Mouse (Mus musculus) cerebellum, adult 11-12 months (tissue): Measurements from ENCODE around the gene Prmt7.
"Not testable (repeated sequence)": the region's sequence is repeated elsewhere in the genome, so short reads cannot be mapped to it uniquely, and the experiment has no call there.

Experiments
- DNase-seq: peaks from one replicate; pipeline ENCODE4 v3.0.0; 2022

Prmt7 gene

DNA sequence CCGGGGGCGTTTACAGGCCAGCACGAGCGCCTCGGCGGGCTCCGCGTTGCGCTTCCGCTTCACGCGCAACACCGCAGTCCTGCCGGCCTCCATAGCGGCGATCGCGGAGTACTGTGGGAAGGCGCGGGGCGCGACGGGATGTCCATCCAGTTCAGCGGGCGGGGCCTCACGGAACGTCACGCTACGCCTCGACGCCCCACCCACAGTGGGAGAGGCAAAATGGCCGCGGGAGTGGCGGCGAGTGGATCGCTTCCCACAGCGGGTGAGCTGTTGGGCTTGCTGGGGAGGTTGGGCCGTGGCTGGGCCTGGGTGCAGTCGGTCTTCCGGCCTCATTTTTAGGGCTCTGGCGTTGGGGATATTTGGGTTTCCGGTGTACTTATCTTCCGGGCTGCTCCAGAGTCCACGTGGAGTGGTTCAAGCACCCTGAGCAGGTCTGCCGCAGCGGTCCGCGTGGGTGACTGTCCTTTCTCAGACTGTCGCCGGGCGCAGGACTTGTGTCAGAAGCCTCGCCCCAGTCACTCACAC, at the start of gene Prmt7, which contains the start of gene Slc7a6os:
Gene Prmt7 (plus strand): TSS at position 116 of the 525 bp plus-strand sequence.
Gene Slc7a6os (minus strand): TSS at position 115 of the 525 bp plus-strand sequence.
- peak; percentile 93 for DNase-seq

DNA sequence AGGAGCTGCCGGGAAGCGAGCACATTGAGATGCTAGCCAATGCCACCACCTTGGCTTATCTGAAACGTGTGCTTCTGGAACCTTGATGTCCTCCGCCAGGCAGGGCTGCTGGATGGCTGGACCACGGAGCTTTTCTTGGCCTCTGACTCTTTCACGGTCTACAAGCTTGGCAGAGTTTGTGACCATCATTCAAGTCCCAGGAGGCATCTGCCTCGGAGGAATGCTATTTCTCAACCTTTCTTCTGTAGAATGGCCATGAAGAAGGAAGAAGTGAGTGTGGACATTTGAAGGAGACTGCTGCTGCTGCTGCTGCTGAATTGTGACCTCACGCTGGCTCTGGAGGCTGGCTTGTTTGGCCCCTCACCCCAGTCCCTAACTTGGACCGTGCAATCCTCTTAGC, 47.5 kb upstream of the Prmt7 start:
- no peak for DNase-seq

DNA sequence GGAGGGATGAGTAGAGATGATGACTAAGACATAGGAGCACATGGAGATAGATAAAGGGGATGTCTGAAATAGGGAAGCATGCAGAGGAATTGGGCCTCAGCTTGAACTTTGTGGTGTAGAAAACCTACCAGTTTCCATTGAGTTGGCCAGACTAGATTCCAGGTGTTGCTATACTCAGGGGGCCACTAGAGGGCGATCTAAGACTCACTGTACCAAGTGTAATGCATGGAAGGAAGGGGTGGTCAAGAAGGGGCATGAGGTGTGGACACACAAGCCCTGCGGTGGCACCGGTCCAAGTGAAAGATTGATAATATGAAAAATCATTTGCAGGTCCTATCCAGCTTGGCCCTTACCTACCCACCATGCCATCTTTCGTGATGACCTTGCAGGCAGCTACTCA, 45.3 kb upstream of the Prmt7 start:
- DNase-seq = peak; percentile 62

DNA sequence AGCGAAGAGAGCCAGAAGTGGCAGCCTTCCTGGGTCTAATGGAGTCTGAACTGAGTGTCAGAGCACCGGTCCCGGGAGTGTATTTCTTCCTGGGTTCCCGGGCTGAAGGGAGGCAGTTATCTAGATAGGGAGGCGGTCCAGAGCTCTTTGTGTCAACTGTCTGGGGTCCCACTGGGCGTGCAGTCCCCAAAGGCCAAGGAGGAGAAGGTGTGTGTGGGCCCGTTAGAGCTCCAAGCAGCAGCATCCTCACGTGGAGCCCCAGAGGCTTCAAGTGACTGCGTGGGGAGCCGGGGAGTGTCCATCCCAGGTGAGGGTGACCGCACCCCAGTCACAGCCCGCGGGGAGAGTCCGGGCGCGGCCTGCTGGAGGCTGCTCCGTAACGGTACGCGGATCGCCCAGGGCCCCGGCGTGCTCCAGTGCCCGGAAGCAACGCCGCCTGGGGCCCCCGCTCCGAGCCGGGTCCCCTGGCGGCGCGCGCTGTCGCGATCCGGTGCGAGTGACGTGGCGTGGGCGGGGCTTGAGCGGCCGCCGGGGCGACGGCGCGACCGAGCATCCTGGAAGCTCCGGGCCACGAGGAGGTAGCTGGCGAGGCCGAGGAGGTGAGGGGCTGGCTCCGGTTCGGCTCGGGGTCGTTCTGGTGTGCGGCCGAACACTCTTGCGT, 42.2 kb upstream of the Prmt7 start, which contains the start of gene Slc7a6:
Gene Slc7a6 (plus strand): TSS at position 502 of the 661 bp plus-strand sequence.
- peak; percentile 85 for DNase-seq

GRCm38 (mm10) chr8:106169017-106169933, 41.5 kb upstream of the Prmt7 start:
- DNase-seq = peak; percentile 52

DNA sequence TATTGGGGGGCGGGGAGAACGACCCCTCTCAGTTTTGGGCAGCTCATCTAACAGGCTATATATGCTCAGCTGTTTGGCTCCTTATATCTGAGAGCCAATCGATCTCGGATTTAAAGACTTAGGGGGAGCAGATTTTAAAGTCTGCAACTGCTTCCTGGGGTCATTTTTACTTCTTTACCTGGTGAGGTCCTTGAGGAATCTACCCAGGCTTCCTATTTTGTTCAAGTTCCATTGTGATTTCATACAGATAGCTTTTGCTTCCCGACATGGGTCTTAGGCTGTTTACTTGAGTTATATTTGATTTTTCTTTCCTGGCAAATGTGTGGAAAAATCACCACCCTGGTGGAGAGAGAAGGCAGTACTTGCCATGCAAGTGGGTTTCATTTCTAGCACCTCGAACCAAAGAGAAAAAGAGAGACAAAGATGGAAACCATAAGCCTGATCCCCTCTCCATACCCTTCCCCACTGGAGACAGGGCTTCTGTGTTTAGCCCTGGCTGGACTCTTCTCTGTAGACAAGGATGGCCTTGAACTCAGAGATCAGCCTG, 40.7 kb upstream of the Prmt7 start:
- no peak for DNase-seq

DNA sequence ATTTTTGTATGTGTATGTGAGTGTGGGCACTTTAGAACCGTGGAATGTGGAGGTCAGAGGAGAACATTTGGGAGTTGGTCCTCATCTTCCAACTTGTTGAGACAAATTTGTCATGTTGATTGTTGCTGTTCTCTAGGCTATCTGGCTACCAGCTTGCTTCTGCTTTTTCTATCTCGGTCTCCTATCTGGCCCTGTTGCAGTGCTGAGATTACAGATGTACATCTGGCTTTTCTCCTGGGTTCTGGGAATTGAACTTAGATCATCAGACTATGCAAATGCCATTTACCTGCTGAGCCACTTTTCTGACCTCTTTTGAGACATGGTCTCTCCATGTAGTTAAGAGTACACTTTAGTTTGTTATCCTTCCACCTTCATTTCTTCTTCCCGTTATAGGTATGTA, 37.2 kb upstream of the Prmt7 start:
- DNase-seq = no peak

DNA sequence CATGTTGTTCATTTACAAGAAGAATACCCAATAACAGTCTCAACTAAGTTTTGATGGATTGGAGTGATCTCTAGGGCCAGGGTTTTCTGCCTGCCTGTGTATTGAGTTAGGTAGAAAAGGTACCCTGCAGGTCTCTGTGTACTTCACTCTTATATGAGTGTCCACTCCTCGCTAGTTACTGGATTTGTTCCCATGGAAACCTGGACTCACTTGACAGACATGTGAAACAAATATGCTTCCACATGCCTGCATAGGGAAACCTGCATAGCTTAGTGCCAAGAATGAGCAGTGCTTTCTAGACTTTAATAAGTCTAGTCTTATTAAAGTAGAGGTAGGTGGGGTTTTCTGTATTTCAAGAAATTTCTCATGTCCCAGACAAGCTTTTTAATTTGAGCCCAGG, 33.8 kb upstream of the Prmt7 start:
- no peak for DNase-seq

GRCm38 (mm10) chr8:106177594-106177993, 33.1 kb upstream of the Prmt7 start:
- no peak for DNase-seq

DNA sequence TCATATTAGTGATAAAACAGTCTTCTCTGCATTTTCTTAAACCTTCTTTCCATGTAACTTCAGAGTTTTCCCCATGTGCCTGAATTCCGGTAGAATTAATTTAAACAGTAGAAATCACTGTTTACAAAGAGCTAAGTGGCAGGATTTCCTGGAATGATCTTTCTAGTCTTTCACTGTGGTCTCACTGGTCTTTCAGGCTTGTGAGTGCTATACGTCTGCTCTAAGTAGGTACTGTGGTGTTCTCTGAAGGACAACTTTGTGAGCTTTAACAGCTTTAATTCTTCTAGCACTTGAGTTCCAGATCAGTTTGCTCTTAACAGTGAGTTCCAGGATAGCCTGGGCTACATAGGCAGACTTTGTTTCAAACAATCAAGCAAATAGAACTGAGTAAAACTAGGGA, 32.3 kb upstream of the Prmt7 start:
- no peak for DNase-seq

DNA sequence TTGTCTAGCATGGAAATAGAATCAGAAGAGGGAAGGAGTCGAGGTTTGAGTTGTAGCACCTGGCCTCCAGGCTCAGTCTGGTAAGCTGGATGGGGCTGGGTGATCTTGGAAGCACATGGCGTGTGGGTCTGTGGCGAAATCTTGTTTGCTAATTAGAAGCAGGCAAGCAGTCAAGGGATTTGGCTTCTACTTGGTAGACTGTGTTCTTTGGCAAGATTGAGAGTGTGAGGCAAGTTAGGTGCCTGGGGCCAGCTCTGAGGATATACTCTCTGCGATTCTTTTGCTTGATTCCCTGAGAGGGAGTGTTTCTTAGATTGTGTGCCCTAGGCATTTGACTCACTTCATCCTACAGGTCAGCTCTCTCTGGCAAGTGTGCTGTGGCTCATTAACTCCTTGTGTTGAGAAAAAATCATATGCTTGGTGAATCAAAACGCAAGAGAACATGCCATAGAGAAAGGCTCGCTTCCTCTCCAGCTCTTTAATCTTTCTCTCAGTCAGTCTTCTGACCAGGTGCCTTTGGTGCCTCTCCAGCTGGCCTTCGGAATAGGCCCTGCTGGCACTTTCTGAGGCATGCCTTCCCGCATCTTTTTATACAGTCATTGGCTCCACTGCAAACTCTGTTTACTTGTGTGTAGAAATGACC, 25.0 kb upstream of the Prmt7 start:
- peak; percentile 38 for DNase-seq

DNA sequence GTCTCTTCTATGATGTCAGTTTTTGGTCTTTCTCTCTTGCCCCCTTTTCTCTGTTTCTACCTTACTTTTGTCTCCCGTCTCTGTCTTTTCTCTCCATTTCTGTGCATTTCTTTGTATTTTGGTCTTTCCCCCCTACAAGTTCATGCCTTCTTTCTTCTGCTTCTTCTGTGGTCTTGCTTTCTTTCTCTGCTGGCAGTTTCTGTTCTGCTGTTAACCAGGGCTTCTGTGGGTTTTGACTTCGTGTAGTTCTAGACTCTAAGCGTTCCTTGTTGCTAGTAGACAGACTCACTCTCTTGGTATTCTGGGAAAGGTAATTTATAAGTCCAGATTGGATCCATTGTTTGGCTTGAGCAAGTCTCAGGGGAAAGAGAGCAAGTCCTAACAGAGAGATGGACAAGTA, 24.3 kb upstream of the Prmt7 start:
- no peak for DNase-seq

GRCm38 (mm10) chr8:106189162-106189561, 21.6 kb upstream of the Prmt7 start:
- no peak for DNase-seq

DNA sequence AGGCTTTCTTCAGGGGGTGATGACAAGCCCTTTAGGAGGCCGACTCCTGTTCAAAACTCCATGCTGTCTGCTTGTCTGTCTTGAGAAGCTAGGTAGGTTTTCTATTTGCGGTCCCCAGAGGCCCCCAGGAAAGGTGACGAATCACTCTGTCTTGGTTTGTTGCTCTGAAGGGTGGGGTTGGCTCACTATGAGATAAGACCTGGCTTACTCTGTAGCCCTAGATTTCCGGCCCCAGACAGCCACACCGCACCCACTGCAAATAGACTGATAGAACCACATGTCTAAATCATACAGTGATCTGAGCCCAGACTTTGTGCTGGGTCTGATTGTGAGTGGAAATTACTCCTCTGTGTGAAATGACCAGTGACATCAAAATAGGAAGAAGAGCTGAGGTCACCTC, 19.1 kb upstream of the Prmt7 start:
- DNase-seq = no peak

DNA sequence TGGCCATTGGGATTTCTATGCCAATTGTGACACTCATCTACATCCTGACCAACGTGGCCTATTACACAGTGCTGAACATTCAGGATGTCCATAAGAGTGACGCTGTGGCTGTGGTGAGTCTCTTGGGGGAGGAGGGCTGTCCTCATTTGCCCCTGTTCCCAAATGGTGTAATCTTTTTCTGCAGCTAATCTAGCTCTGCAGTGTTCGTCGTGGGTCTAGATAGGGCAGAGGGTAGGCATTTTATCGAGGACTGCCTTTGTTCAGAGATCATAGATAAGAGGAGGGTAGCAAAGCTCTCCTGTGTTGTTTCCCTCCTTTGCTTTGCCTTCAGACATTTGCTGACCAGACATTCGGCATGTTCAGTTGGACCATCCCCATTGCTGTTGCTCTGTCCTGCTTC, 17.6 kb upstream of the Prmt7 start:
- DNase-seq = no peak

GRCm38 (mm10) chr8:106194062-106194461, 16.7 kb upstream of the Prmt7 start:
- DNase-seq = no peak

GRCm38 (mm10) chr8:106198741-106199140, 12.0 kb upstream of the Prmt7 start:
- no peak for DNase-seq

DNA sequence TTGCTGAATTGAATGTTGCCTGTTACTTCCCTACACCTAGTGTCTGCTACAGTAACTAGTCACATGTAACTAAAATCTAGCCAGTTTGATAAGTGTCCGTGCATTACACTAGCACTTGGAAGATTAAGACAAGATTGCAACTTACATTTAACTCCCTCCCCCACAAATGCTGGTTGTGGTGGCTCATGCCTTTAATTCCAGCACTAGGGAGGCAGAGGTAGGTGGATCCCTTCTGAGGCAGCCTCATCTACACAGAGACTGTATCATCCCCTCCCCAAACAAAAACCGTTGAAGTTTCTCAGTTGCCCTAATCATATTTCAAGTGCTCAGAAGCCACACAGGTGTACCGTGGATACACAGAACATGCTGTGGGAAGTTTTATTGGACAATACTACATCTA, 11.1 kb upstream of the Prmt7 start:
- not testable (repeated sequence) for DNase-seq

DNA sequence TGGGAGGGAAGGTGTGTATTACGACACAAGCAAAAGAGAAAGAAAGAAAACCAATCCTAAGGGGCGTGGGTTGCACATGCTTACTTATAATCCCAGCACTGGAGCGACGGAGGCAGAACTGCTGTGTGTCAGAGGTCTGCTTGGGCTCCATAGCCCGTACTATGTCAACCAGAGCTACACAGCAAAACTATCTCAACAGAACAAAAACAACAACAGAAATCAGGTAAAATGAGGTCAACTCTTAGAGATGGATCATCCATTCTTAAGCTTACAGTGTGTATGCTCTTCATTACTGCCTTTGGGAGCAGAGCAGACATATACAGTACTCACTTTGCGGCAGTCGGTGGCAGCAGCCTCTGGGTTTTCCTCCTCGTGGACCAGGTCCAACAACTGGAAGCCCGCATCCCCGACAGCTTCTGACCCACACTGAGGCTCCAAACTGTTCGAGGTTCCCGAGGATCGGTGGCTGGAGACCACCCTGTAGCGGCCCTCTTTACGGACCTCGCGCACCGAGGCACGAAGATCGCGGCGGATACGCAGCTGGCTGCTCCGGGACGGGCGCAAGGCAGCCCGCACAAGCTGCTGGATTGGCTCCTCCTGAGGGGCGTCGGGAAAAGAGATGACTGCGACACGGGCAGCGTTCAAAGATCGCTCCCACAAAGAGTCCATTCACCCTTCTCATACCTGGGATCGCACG, 553 bp upstream of the Prmt7 start:
- DNase-seq = peak; percentile 10

DNA sequence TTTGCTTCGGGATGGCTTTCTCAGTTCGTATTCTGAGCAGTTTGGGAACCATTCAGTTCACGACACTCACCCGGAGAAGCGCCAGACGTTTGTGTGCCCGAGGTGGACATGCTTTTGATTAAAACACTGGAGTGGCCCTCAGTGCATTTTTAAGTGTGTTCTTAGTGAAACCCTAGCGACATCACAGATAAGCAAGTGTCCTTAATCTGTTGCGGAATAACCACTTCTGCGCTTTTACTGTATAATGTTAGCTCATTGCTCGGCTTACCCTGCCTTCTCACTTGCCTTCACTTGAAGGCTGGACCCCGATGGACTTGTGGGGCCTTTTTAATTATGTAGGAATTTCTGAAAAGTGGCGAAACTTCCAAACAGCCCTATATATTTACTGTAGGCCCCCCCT, 685 bp downstream of the Prmt7 start:
- DNase-seq = no peak

GRCm38 (mm10) chr8:106213959-106214358, 3.2 kb downstream of the Prmt7 start:
- no peak for DNase-seq

DNA sequence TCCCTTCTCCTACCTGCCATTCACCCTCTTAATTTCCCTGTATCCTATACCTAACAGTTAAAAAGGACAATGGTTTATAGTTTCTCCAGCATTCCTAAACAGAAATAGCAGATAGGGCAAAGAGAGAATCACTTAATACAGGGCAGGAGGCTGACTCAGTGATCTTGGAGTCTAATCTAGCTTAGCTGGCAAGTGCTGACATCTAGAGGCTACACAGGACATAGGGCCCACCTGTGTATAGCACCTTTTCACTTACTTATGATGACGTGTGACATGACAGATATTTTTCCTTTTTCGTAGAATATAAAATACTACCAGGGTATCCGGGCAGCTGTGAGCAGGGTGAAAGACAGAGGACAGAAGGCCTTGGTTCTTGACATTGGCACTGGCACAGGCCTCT, 8.9 kb downstream of the Prmt7 start:
- DNase-seq = no peak
